Mouse (Mus musculus): Measurements from ENCODE around the gene Polr2b. TPM values are rescaled to one million over a fixed set of nuclear protein-coding genes. Genes with fewer than 3 reads are reported as not detected.

The Polr2b gene
- 70.0 and 81.3 TPM in 2 replicates for polyA plus RNA-seq (2014; fragmentation: Nextera tagmentation; extraction: Ambion mirVana)

DNA sequence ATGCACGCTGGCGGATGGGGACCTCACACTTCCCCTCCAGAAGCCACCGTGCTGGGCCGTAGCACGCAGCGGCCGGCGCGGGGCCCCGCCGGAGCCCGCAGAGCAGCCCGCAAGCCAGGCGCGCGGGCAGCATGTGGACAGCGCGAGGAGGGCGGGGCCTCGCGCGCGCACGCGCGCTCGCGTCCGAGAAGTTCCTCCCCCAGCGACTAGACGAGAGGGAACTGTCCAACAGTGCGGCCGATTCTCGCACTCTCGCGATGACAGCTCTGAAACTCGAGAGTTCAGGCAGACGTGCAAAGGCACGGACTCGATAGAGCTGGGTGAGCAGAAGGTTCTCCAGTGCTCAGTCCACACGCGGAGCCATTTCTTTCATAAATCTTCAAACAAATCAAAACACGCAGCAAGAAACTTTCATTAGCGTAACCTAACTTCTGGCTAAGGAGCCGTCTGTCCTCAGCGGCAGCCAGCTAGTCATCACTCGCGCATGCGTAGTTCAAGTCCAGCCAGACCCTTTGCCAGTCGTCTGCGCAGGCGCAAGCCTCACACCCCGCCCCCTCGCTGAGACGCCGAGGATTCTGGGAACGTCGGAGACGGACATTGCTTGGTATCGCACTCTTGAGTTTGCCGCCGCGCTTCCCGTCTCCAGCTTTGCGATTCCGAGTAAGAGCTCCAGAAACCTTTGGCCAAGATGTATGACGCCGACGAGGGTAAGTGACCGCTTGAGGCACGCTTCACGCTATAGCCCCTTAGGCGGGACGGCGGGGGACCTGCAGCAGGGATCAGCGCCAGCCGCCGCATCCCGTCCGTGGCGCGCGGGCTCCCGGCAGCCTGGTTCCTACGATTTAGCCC is at the start of gene Polr2b, which contains the start of gene Noa1:
Polr2b (plus strand) TSS at position 224 of the 849 bp plus-strand sequence.
Noa1 (minus strand) TSS at position 161 of the 849 bp plus-strand sequence.
- under 1% methylated on average over 85 of the region's 85 CpGs for WGBS
- peak; percentile 90 for ATAC-seq (replicated peaks; ENCODE audit: low FRiP score)
- Histone ChIP-seq H3K27me3 (replicated peaks; ENCODE audit: control insufficient read depth, insufficient read depth, low read length) (no peaks in the 10 kb centered on the region), H3K4me2 (peak within 1 kb of the TSS; percentile 98), H3K4me1 (replicated peaks; ENCODE audit: control insufficient read depth, insufficient read depth, low read length) (peaks cover 13% of the 10 kb centered on the region), H3K36me3 (ENCODE audit: control insufficient read depth, insufficient read depth, low read length) (peaks cover 20% of the 10 kb centered on the region), H3K9ac (ENCODE audit: low read depth, low read length) (peak within 1 kb of the TSS; percentile 91), H3K27ac (ENCODE audit: low read depth, low read length) (peak within 1 kb of the TSS; percentile 72), H3K4me3 (ENCODE audit: low read depth, low read length) (peak within 1 kb of the TSS; percentile 96), H3K9me3 (ENCODE audit: control insufficient read depth, low read length) (no peaks in the 10 kb centered on the region)
- DNase-seq (ENCODE audit: low spot score), result peak; percentile 98

DNA sequence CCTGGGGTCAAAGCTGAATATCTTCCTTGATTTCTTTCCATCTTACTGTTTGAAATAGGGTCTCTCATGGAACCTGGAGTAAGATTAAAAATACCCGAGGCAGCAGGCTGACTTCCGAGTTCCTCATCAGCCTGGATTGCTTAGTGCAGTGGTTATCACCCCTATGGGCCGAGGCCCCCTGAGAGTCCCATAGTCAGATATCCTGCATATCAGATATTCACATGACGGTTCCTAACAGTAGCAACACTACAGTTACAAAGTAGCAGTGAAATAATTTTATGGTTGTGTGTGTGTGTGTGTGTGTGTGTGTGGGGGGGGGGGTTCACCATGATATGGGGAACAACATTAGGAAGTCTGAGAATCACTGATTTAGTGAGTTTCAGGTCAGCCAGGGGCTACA is 48.8 kb upstream of the Polr2b start:
- H3K4me2 ChIP-seq, result no peak overlapping the region
- no peak for DNase-seq (ENCODE audit: low spot score)
- H3K9ac ChIP-seq (ENCODE audit: low read depth, low read length), result no peak overlapping the region
- no peaks in the 10 kb centered on the region for H3K9me3 ChIP-seq (ENCODE audit: control insufficient read depth, low read length)
- H3K27ac ChIP-seq (ENCODE audit: low read depth, low read length), result no peak overlapping the region
- H3K36me3 ChIP-seq (ENCODE audit: control insufficient read depth, insufficient read depth, low read length), result no peaks in the 10 kb centered on the region
- no peaks in the 10 kb centered on the region for H3K27me3 ChIP-seq (replicated peaks; ENCODE audit: control insufficient read depth, insufficient read depth, low read length)
- no peak overlapping the region for H3K4me3 ChIP-seq (ENCODE audit: low read depth, low read length)
- WGBS, result 52% methylated on average over 4 of the region's 4 CpGs
- no peaks in the 10 kb centered on the region; the same call in 1 of the 2 replicates for H3K4me1 ChIP-seq (replicated peaks; ENCODE audit: control insufficient read depth, insufficient read depth, low read length)
- ATAC-seq (replicated peaks; ENCODE audit: low FRiP score), result no peak

DNA sequence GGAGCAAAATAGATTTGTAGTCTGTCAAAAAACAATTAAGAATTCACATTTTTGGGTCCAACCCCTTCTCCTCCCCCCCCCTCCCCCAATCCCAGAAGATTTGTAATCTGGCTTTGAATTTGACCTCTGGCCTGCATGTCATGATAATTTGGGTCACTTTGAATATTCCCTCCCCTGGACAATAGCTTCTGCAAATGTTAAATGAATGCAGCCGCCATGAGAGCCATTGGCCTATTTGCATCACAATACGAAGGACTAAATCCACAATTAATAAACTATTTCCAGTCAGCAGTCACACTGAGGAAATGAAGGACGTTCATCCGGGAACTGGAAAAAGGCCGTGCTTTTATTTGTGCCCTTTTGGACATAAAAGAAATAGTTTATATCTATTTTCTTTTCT is 47.8 kb upstream of the Polr2b start:
- Histone ChIP-seq H3K9ac (ENCODE audit: low read depth, low read length) (no peak overlapping the region), H3K9me3 (ENCODE audit: control insufficient read depth, low read length) (no peaks in the 10 kb centered on the region), H3K27me3 (replicated peaks; ENCODE audit: control insufficient read depth, insufficient read depth, low read length) (no peaks in the 10 kb centered on the region), H3K4me3 (ENCODE audit: low read depth, low read length) (no peak overlapping the region), H3K4me1 (replicated peaks; ENCODE audit: control insufficient read depth, insufficient read depth, low read length) (no peaks in the 10 kb centered on the region; the same call in 1 of the 2 replicates), H3K27ac (ENCODE audit: low read depth, low read length) (no peak overlapping the region), H3K4me2 (no peak overlapping the region), H3K36me3 (ENCODE audit: control insufficient read depth, insufficient read depth, low read length) (no peaks in the 10 kb centered on the region)
- 85% methylated on average over 5 of the region's 5 CpGs for WGBS
- ATAC-seq (replicated peaks; ENCODE audit: low FRiP score) (no peak), DNase-seq (ENCODE audit: low spot score) (no peak)

- H3K4me3 ChIP-seq (ENCODE audit: low read depth, low read length), result peak within 1 kb of the TSS; percentile 89
- H3K9ac ChIP-seq (ENCODE audit: low read depth, low read length), result peak within 1 kb of the TSS; percentile 90
- peak within 1 kb of the TSS; percentile 78 for H3K4me2 ChIP-seq
- peaks cover 21% of the 10 kb centered on the region for H3K36me3 ChIP-seq (ENCODE audit: control insufficient read depth, insufficient read depth, low read length)
- H3K27me3 ChIP-seq (replicated peaks; ENCODE audit: control insufficient read depth, insufficient read depth, low read length), result no peaks in the 10 kb centered on the region
- H3K4me1 ChIP-seq (replicated peaks; ENCODE audit: control insufficient read depth, insufficient read depth, low read length), result peaks cover 3% of the 10 kb centered on the region; the same call in 1 of the 2 replicates
- peak within 1 kb of the TSS; percentile 97 for H3K27ac ChIP-seq (ENCODE audit: low read depth, low read length)
- H3K9me3 ChIP-seq (ENCODE audit: control insufficient read depth, low read length), result no peaks in the 10 kb centered on the region
- WGBS, result under 1% methylated on average over 66 of the region's 78 CpGs
- DNase-seq (ENCODE audit: low spot score), result peak; percentile 86
- ATAC-seq (replicated peaks; ENCODE audit: low FRiP score), result peak; percentile 78
Observed at GRCm38 (mm10) chr5:77265081-77265670, 44.8 kb upstream of the Polr2b start, which contains the start of gene Rest. Gene Rest (plus strand): TSS chr5:77265491.

DNA sequence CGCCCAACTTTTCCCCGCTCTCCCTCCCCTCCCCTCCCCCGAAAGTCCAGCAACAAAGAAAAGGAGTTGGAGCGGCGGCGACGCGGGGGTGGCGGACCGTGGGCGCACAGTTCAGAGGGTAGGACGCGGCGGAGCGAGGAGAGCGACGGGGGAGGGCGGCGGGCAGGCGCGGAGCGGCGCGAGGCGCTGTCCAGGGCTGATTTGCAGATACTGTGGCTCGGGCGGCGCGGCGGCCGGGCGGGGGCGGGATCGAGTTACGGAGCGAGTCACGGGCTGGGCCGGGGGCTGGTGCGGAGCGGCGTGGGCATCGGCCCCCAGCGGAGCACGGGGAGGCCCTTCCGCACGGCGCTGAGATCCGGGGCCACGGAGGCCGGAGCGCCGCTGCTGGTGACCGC is 44.3 kb upstream of the Polr2b start:
- Histone ChIP-seq H3K36me3 (ENCODE audit: control insufficient read depth, insufficient read depth, low read length) (peaks cover 23% of the 10 kb centered on the region), H3K9me3 (ENCODE audit: control insufficient read depth, low read length) (no peaks in the 10 kb centered on the region), H3K27ac (ENCODE audit: low read depth, low read length) (peak overlapping the region; percentile 97), H3K4me3 (ENCODE audit: low read depth, low read length) (peak overlapping the region; percentile 89), H3K4me1 (replicated peaks; ENCODE audit: control insufficient read depth, insufficient read depth, low read length) (peaks cover 3% of the 10 kb centered on the region; the same call in 1 of the 2 replicates), H3K9ac (ENCODE audit: low read depth, low read length) (peak overlapping the region; percentile 90), H3K4me2 (peak overlapping the region; percentile 78), H3K27me3 (replicated peaks; ENCODE audit: control insufficient read depth, insufficient read depth, low read length) (no peaks in the 10 kb centered on the region)
- DNase-seq (ENCODE audit: low spot score) (no peak), ATAC-seq (replicated peaks; ENCODE audit: low FRiP score) (peak; percentile 84)
- WGBS, result 2% methylated on average over 38 of the region's 53 CpGs

- DNase-seq (ENCODE audit: low spot score), result peak; percentile 76
- peak overlapping the region; percentile 89 for H3K4me3 ChIP-seq (ENCODE audit: low read depth, low read length)
- peaks cover 3% of the 10 kb centered on the region; the same call in 1 of the 2 replicates for H3K4me1 ChIP-seq (replicated peaks; ENCODE audit: control insufficient read depth, insufficient read depth, low read length)
- no peaks in the 10 kb centered on the region for H3K27me3 ChIP-seq (replicated peaks; ENCODE audit: control insufficient read depth, insufficient read depth, low read length)
- ATAC-seq (replicated peaks; ENCODE audit: low FRiP score), result peak; percentile 60
- H3K36me3 ChIP-seq (ENCODE audit: control insufficient read depth, insufficient read depth, low read length), result peaks cover 28% of the 10 kb centered on the region
- peak overlapping the region; percentile 90 for H3K9ac ChIP-seq (ENCODE audit: low read depth, low read length)
- no peaks in the 10 kb centered on the region for H3K9me3 ChIP-seq (ENCODE audit: control insufficient read depth, low read length)
- H3K4me2 ChIP-seq, result peak overlapping the region; percentile 78
- peak overlapping the region; percentile 97 for H3K27ac ChIP-seq (ENCODE audit: low read depth, low read length)
- WGBS, result under 1% methylated on average over 70 of the region's 87 CpGs
Observed at GRCm38 (mm10) chr5:77266066-77266885, 43.7 kb upstream of the Polr2b start.

GRCm38 (mm10) chr5:77266886-77267401 is 43.0 kb upstream of the Polr2b start:
- DNase-seq (ENCODE audit: low spot score), result no peak
- peak overlapping the region; percentile 89 for H3K4me3 ChIP-seq (ENCODE audit: low read depth, low read length)
- peaks cover 31% of the 10 kb centered on the region for H3K36me3 ChIP-seq (ENCODE audit: control insufficient read depth, insufficient read depth, low read length)
- H3K27me3 ChIP-seq (replicated peaks; ENCODE audit: control insufficient read depth, insufficient read depth, low read length), result no peaks in the 10 kb centered on the region
- no peak for ATAC-seq (replicated peaks; ENCODE audit: low FRiP score)
- peak overlapping the region; percentile 90 for H3K9ac ChIP-seq (ENCODE audit: low read depth, low read length)
- peak overlapping the region; percentile 97 for H3K27ac ChIP-seq (ENCODE audit: low read depth, low read length)
- WGBS, result 1% methylated on average over 11 of the region's 11 CpGs
- peaks cover 3% of the 10 kb centered on the region; the same call in 1 of the 2 replicates for H3K4me1 ChIP-seq (replicated peaks; ENCODE audit: control insufficient read depth, insufficient read depth, low read length)
- no peaks in the 10 kb centered on the region for H3K9me3 ChIP-seq (ENCODE audit: control insufficient read depth, low read length)
- peak overlapping the region; percentile 78 for H3K4me2 ChIP-seq

DNA sequence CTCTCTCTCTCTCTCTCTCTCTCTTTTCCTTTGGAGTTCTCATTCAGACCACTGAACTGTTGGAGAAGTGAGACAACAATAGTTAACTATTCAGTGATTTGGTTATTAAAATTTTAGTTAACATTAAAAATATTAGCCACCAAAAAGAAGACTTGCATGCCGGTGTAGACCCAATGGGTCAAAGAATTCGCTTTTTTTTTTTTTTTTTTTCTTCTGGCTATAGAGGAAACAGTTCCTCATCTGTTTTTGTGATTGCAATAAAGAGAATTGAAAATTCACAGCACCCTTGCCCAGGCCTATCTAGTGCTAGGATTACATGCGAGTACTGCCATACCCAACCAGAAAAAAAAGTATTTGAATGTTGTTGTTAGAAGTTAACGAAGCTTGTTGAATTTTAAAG is 42.5 kb upstream of the Polr2b start:
- H3K27ac ChIP-seq (ENCODE audit: low read depth, low read length), result no peak overlapping the region
- peak overlapping the region; percentile 90; the same call in 1 of the 2 replicates for H3K9ac ChIP-seq (ENCODE audit: low read depth, low read length)
- H3K4me2 ChIP-seq, result peak overlapping the region; percentile 78
- ATAC-seq (replicated peaks; ENCODE audit: low FRiP score) (no peak), DNase-seq (ENCODE audit: low spot score) (no peak)
- H3K36me3 ChIP-seq (ENCODE audit: control insufficient read depth, insufficient read depth, low read length), result peaks cover 34% of the 10 kb centered on the region
- peak overlapping the region; percentile 89 for H3K4me3 ChIP-seq (ENCODE audit: low read depth, low read length)
- H3K4me1 ChIP-seq (replicated peaks; ENCODE audit: control insufficient read depth, insufficient read depth, low read length), result peaks cover 3% of the 10 kb centered on the region; the same call in 1 of the 2 replicates
- H3K27me3 ChIP-seq (replicated peaks; ENCODE audit: control insufficient read depth, insufficient read depth, low read length), result no peaks in the 10 kb centered on the region
- H3K9me3 ChIP-seq (ENCODE audit: control insufficient read depth, low read length), result no peaks in the 10 kb centered on the region
- WGBS, result 65% methylated on average over 4 of the region's 4 CpGs
